Mouse (Mus musculus) layer of hippocampus, postnatal 36 days (tissue): Measurements from ENCODE around the gene Hspbap1. TPM values are rescaled to one million over a fixed set of nuclear protein-coding genes. Genes with fewer than 3 reads are reported as not detected.

Experiments used
- DNase-seq, 2 experiments: peaks; one replicate each; pipeline ENCODE4 v3.0.0; 2022
- total RNA-seq, 2 experiments: library from RNA; stranded (reverse); gene quantifications; 2 replicates each; pipeline ENCODE4 v1.2.3; 2021

Gene Hspbap1
- total RNA-seq, 2 experiments from 2014 or later, result 6.1 to 7.8 TPM

GRCm38 (mm10) chr16:35874416-35874815 is 104.2 kb downstream of the Hspbap1 start:
- DNase-seq, result peak; percentile 14 to 20

Other genes with a start within 250 kb of the Hspbap1 start
- gene Sema5b, start 229.2 kb upstream of the Hspbap1 start, total RNA-seq, result 10 to 100 TPM; 15.5 to 18.8 TPM
- gene Dirc2, start 1.0 kb upstream of the Hspbap1 start, total RNA-seq, result 10 to 100 TPM; 67.2 to 68.0 TPM
- gene Parp14, start 101.2 kb downstream of the Hspbap1 start, total RNA-seq, result 1 to 10 TPM; 1.3 to 1.9 TPM
- gene Parp9, start 168.1 kb downstream of the Hspbap1 start, total RNA-seq, result 1 to 10 TPM; 3.2 to 3.3 TPM
- gene Dtx3l, start 168.8 kb downstream of the Hspbap1 start, total RNA-seq, result 1 to 10 TPM; 4.3 to 4.4 TPM
- 100 to 1,000 TPM; 134 to 153 TPM for gene Kpna1, start 208.4 kb downstream of the Hspbap1 start, total RNA-seq